Mouse (Mus musculus) embryonic facial prominence, embryonic 11.5 days (tissue): ENCODE measurements around the gene Ccdc34. TPM values are rescaled to one million over a fixed set of nuclear protein-coding genes. Genes with fewer than 3 reads are reported as not detected.
A peak's percentile ranks its signal among the peaks of the same experiment; 100 is the strongest.

Experiments used
- ATAC-seq: fragments of 200-750 bp; cut with Nextera tagmentation; replicated peaks from 2 replicates; pipeline ENCODE4 v1.8.0; 2017; ENCODE audit warnings: low read depth; ENCODE audit not compliant: insufficient number of reproducible peaks, low FRiP score, low TSS enrichment
- DNase-seq: peaks from one replicate; pipeline ENCODE4 v3.0.0-alpha.2; 2015; ENCODE audit warnings: low spot score
- H3K27ac ChIP-seq: fragments of 300-500 bp; sonication (generic); replicated peaks from 2 replicates; pipeline ENCODE4 v1.5.1; 2014; ENCODE audit warnings: mild to moderate bottlenecking, low read depth, low read length, control low read depth
- H3K27me3 ChIP-seq: fragments of 300-500 bp; sonication (generic); 2 replicates; pipeline ENCODE4 v1.6.1; 2014; ENCODE audit warnings: mild to moderate bottlenecking, low read length, moderate library complexity, mixed read lengths; ENCODE audit not compliant: control insufficient read depth, insufficient read depth
- H3K36me3 ChIP-seq: fragments of 300-500 bp; sonication (generic); replicated peaks from 2 replicates; pipeline ENCODE4 v1.6.1; 2014; ENCODE audit warnings: low read depth, mild to moderate bottlenecking, low read length, moderate library complexity, mixed read lengths; ENCODE audit not compliant: control insufficient read depth, insufficient read depth
- H3K4me1 ChIP-seq: fragments of 300-500 bp; sonication (generic); 2 replicates; pipeline ENCODE4 v1.6.1; 2014; ENCODE audit warnings: low read length, mixed read lengths; ENCODE audit not compliant: control insufficient read depth, insufficient read depth
- H3K4me2 ChIP-seq: fragments of 300-500 bp; sonication (generic); 2 replicates; pipeline ENCODE4 v1.6.1; 2014; ENCODE audit warnings: low read depth, mild to moderate bottlenecking, control low read depth, low read length, moderate library complexity
- H3K4me3 ChIP-seq: fragments of 300-500 bp; sonication (generic); 2 replicates; pipeline ENCODE4 v1.5.1; 2014; ENCODE audit warnings: low read depth, low read length, control low read depth
- H3K9ac ChIP-seq: fragments of 300-500 bp; sonication (generic); replicated peaks from 2 replicates; pipeline ENCODE4 v1.6.1; 2014; ENCODE audit warnings: mild to moderate bottlenecking, control low read depth, low read length
- H3K9me3 ChIP-seq: fragments of 300-500 bp; sonication (generic); replicated peaks from 2 replicates; pipeline ENCODE4 v1.6.1; 2016; ENCODE audit warnings: mild to moderate bottlenecking, low read length, inconsistent platforms, mixed read lengths; ENCODE audit not compliant: control insufficient read depth
- WGBS: fragments of 180-500 bp; shearing (Covaris S2); extraction: QIAGEN DNeasy Blood & Tissue Kit; methylation state at CpG from one replicate; pipeline ENCODE4 v1.1.7; 2014; 5-methylcytosine and 5-hydroxymethylcytosine counted together
- polyA plus RNA-seq: library from polyadenylated mRNA; unstranded; fragments of >200 nt; fragmentation: Nextera tagmentation; extraction: Ambion mirVana; gene quantifications from 2 replicates; pipeline ENCODE4 v1.2.1, GENCODE M21; 2014

Ccdc34 gene
- polyA plus RNA-seq, 1 experiment from 2014 or later: 66.1 TPM

DNA sequence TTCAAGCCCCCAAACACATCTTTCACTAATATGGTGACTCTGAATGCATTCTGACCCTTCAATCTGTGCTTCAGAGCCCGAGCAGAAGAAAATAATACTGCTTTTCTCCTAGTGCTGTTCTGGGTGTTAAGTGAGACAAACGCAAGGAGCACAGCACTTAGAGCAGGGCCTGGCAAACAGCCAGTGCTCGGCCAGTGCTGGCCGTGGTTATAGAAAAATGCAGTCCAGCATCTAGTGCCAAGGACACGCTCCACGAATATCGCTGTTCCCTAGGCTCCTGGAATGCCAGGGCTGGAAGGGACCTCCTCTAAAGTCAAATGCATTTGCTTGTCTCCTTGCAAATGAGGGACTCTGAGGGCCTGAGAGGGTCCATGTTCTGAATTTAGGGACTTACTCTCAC is 160.3 kb downstream of the Ccdc34 start:
- ATAC-seq: no peak
- 78% methylated on average over 7 of the region's 7 CpGs for whole genome bisulfite sequencing

GRCm38 (mm10) chr2:110179669-110180315 is 162.2 kb downstream of the Ccdc34 start:
- H3K4me1 ChIP-seq: no peaks in the 10 kb centered on the region; the same call in 1 of the 2 replicates
- H3K4me3 ChIP-seq: no peak overlapping the region
- ATAC-seq (peak; percentile 81), DNase-seq (peak; percentile 39)
- no peaks in the 10 kb centered on the region for H3K9me3 ChIP-seq
- no peak overlapping the region for H3K4me2 ChIP-seq
- WGBS: 31% methylated on average over 10 of the region's 10 CpGs
- no peaks in the 10 kb centered on the region for H3K27me3 ChIP-seq
- no peak overlapping the region for H3K27ac ChIP-seq
- no peak overlapping the region for H3K9ac ChIP-seq
- no peaks in the 10 kb centered on the region for H3K36me3 ChIP-seq

More for the DNA sequence above, 160.3 kb downstream of the Ccdc34 start:
- H3K27ac ChIP-seq: no peak overlapping the region
- H3K4me1 ChIP-seq: no peaks in the 10 kb centered on the region; the same call in 1 of the 2 replicates
- no peaks in the 10 kb centered on the region for H3K9me3 ChIP-seq
- no peak overlapping the region for H3K9ac ChIP-seq
- H3K4me3 ChIP-seq: no peak overlapping the region
- H3K27me3 ChIP-seq: no peaks in the 10 kb centered on the region
- H3K4me2 ChIP-seq: no peak overlapping the region
- DNase-seq: no peak
- H3K36me3 ChIP-seq: no peaks in the 10 kb centered on the region

- 81% methylated on average over 7 of the region's 7 CpGs for WGBS
- H3K36me3 ChIP-seq: no peaks in the 10 kb centered on the region
- no peak overlapping the region for H3K4me3 ChIP-seq
- no peaks in the 10 kb centered on the region for H3K9me3 ChIP-seq
- no peaks in the 10 kb centered on the region for H3K27me3 ChIP-seq
- no peak overlapping the region for H3K4me2 ChIP-seq
- ATAC-seq: no peak
- no peak overlapping the region for H3K27ac ChIP-seq
- no peak overlapping the region for H3K9ac ChIP-seq
- DNase-seq: no peak
- no peaks in the 10 kb centered on the region; the same call in 1 of the 2 replicates for H3K4me1 ChIP-seq
Measured at GRCm38 (mm10) chr2:110180316-110180670, 162.7 kb downstream of the Ccdc34 start.

DNA sequence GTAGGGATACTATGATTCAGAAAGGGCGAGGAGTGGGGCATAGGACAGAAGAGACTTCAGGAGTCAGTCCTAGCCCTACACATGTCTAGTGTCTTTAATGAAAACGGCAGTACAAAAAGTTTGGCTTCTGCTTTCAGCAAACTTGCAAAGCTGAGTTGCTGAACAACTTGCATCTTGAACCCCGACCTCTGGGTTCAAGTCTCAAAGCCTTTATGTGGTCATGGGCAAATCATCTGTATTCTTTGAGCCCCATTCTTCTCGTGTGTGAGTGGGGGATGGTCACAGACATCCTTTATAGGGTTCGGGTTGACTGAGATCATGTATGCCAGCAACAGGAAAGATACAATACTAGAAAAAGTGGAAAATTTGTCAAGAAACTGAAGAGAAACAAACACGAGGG is 164.0 kb downstream of the Ccdc34 start:
- ATAC-seq (no peak), DNase-seq (no peak)
- H3K4me1 ChIP-seq: no peaks in the 10 kb centered on the region; the same call in 1 of the 2 replicates
- H3K36me3 ChIP-seq: no peaks in the 10 kb centered on the region
- no peaks in the 10 kb centered on the region for H3K27me3 ChIP-seq
- no peak overlapping the region for H3K9ac ChIP-seq
- H3K4me3 ChIP-seq: no peak overlapping the region
- H3K4me2 ChIP-seq: no peak overlapping the region
- no peak overlapping the region for H3K27ac ChIP-seq
- WGBS: 73% methylated on average over 6 of the region's 6 CpGs
- no peaks in the 10 kb centered on the region for H3K9me3 ChIP-seq

GRCm38 (mm10) chr2:110182248-110182647 is 164.6 kb downstream of the Ccdc34 start:
- no peak overlapping the region for H3K27ac ChIP-seq
- H3K4me2 ChIP-seq: no peak overlapping the region
- ATAC-seq: no peak
- DNase-seq: no peak
- no peaks in the 10 kb centered on the region for H3K27me3 ChIP-seq
- H3K4me1 ChIP-seq: no peaks in the 10 kb centered on the region; the same call in 1 of the 2 replicates
- H3K4me3 ChIP-seq: no peak overlapping the region
- WGBS: 76% methylated on average over 6 of the region's 6 CpGs
- H3K9me3 ChIP-seq: no peaks in the 10 kb centered on the region
- no peaks in the 10 kb centered on the region for H3K36me3 ChIP-seq
- no peak overlapping the region for H3K9ac ChIP-seq

- WGBS: 65% methylated on average over 4 of the region's 4 CpGs
- ATAC-seq (no peak), DNase-seq (no peak)
- H3K9me3 ChIP-seq: no peaks in the 10 kb centered on the region
- no peaks in the 10 kb centered on the region for H3K4me1 ChIP-seq
- no peak overlapping the region for H3K4me3 ChIP-seq
- no peak overlapping the region for H3K9ac ChIP-seq
- H3K36me3 ChIP-seq: no peaks in the 10 kb centered on the region
- H3K27ac ChIP-seq: no peak overlapping the region
- H3K4me2 ChIP-seq: no peak overlapping the region
- H3K27me3 ChIP-seq: no peaks in the 10 kb centered on the region
Measured at GRCm38 (mm10) chr2:110182795-110183486, 165.3 kb downstream of the Ccdc34 start.

- no peak for DNase-seq
- Histone ChIP-seq H3K9ac (no peak overlapping the region), H3K4me1 (no peaks in the 10 kb centered on the region), H3K27me3 (no peaks in the 10 kb centered on the region), H3K9me3 (no peaks in the 10 kb centered on the region), H3K4me2 (no peak overlapping the region), H3K36me3 (no peaks in the 10 kb centered on the region), H3K27ac (no peak overlapping the region), H3K4me3 (no peak overlapping the region)
- 94% methylated on average over 1 of the region's 1 CpGs for WGBS
- no peak for ATAC-seq
Measured at GRCm38 (mm10) chr2:110184071-110184470, 166.5 kb downstream of the Ccdc34 start.

DNA sequence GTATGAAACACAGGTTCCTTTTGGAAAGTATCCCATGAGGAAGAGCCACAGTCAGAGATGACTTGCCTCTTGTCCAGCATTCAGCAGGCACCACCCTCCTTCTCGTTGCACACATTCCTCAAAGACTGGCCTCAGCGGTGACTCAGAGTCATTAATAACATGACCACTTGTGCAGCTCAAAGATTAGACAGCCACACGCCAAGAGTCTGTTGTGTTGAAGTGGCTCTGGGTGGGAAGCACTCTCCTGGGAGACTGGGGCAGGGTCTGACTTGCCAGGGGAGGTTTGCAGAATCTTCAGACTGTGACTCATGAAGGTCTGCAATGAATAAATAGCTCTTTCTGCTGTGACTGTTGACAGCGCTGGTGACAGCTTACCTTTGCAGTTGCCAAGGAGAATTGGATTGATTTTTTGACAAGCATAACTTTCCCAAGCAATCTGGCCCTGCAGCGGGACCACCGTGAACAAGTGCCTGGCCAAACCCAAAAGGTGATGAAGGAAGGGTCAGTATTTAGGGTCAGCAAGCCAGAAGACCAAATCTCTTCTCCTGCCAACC is 168.9 kb downstream of the Ccdc34 start:
- DNase-seq (no peak), ATAC-seq (no peak)
- Histone ChIP-seq H3K4me3 (no peak overlapping the region), H3K9ac (no peak overlapping the region), H3K27ac (no peak overlapping the region), H3K27me3 (no peaks in the 10 kb centered on the region), H3K4me2 (no peak overlapping the region), H3K36me3 (no peaks in the 10 kb centered on the region), H3K9me3 (no peaks in the 10 kb centered on the region), H3K4me1 (no peaks in the 10 kb centered on the region)
- WGBS: 67% methylated on average over 6 of the region's 6 CpGs
